Mouse (Mus musculus) testis, adult 2 months (tissue): ENCODE measurements at regions not wholly inside any gene's neighbourhood (a gene's known extent, or its start where the extent isn't known, plus 50 kb on each side); places are given as distances from the start of the nearest gene placed in this dataset.

Experiments
- CTCF ChIP-seq: fragments of 200-500 bp; IDR thresholded peaks from 2 replicates; pipeline ENCODE4 v1.5.1; 2012; ENCODE audit warnings: low read depth, mild to moderate bottlenecking, inconsistent platforms, low read length, moderate library complexity; ENCODE audit not compliant: control insufficient read depth, insufficient read depth, insufficient replicate concordance
- POLR2A ChIP-seq: fragments of 200-500 bp; IDR thresholded peaks from 2 replicates; pipeline ENCODE4 v1.6.1; 2012; ENCODE audit warnings: low read depth, mild to moderate bottlenecking, inconsistent platforms, low read length, moderate library complexity; ENCODE audit not compliant: control insufficient read depth

- no peak for TF ChIP-seq CTCF
- TF ChIP-seq POLR2A = no peak
Measured at GRCm38 (mm10) chr8:35299088-35299487, 466.5 kb upstream of the Gm19410 start.
